Mouse (Mus musculus) erythroblast, adult 5-6 weeks (primary cell): Measurements from ENCODE around the gene Plcb4. TPM values are rescaled to one million over a fixed set of nuclear protein-coding genes. Genes with fewer than 3 reads are reported as not detected.
"Not testable (repeated sequence)": the region's sequence is repeated elsewhere in the genome, so short reads cannot be mapped to it uniquely, and the experiment has no call there.

Source experiments
- ATAC-seq: replicated peaks from 2 replicates; pipeline ENCODE4 v1.8.0; 2016; ENCODE audit warnings: moderate number of reproducible peaks, mild to moderate bottlenecking, moderate TSS enrichment, inconsistent platforms; ENCODE audit not compliant: poor library complexity, low FRiP score, severe bottlenecking
- total RNA-seq, 2 experiments: library from RNA; stranded (forward) in 1 of 2; stranded (reverse) in 1 of 2; fragments of 150-400 nt in 1 of 2; fragments of 200-764, 138-1000 nt in 1 of 2; gene quantifications; 2 replicates each; pipeline versions ENCODE4 v1.2.3 to v1.2.4; 2015 to 2017; ENCODE audit warnings: low replicate concordance in 2 of 2

Gene Plcb4
- total RNA-seq, 2 experiments from 2014 or later = 3.0 to 11.7 TPM

DNA sequence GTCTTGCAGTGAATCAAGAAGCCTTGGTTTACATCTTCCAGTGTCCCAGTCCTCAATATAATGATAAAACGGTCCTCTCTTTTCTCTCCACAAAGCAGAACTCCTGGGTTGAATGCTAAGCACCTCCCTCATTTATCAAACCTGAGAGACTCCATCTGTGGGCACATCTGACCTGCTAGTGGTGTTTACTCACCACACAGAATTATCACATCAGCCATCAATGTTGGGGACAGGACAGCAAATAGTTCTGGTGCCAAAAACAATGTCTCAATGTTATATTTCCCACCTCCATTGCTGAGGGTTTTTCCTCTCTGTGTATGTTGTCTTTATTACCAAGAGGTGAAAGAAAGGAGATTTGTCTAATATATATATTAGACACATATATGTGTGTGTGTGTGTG is 321.6 kb downstream of the Plcb4 start:
- no peak for ATAC-seq

DNA sequence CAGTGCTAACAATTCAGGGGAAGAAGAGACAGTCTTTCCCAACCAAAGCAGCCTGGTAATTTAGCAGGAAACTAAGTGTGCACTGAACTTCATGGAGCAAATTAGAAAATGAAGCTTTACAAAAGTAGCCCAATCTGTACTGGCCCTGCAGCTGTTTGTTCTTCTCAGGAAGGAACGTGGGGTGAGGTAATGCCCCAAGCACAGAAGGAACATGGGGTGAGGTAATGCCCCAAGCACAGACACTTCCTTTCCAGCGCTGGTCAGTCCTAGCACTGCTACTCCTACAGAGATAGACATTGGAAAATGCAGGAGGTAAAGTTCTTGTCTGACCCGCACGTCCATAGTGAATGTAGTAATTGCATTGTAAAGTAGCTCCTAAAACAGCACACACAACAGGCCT is 325.2 kb downstream of the Plcb4 start:
- ATAC-seq = no peak

DNA sequence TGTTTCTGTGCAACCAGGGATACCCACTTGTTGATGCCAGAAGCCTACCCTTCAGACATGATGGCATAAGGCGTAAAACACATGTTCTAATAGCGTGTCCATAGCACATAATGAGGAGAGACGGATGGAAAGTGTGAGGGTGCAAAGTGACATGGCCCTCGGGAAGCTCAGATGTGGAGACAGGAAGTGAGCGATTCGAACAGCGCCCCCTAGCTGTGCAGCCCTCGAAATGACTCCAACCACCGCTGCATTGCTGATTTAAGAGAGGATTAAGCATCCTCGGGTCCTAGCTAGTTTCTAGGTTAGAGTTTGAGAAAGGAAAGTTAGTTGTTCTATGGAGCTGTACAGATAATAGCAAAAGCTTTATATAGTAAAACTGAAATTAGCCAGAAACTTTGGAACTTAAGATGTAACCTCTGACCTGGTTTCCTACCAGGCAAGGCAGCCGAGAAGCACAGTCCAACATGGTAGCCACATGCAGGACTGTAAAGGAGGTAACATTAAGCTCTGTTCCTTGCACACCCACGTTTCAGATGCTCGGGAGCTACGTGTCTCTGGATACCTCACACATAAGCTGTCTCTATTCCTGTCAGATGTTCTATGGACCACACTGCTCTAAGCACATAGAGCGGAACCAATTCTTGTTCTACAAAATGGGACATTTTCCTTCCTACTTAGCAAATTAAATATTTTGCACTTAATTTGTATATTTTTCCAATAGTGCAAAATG is 326.9 kb downstream of the Plcb4 start:
- no peak for ATAC-seq

DNA sequence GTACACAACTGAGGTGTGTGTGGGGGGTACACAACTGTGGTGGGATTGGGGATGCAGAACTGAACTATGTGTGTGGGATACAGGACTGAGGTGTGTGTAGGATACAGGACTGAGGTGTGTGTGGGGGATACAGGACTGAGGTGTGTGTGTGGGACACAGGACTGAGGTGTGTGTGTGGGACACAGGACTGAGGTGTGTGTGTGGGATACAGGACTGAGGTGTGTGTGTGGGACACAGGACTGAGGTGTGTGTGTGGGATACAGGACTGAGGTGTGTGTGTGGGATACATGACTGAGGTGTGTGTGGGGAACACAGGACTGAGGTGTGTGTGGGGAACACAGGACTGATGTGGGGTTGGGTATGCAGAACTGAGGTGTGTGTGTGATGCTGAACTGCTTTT is 329.7 kb downstream of the Plcb4 start:
- peak; percentile 85 for ATAC-seq

DNA sequence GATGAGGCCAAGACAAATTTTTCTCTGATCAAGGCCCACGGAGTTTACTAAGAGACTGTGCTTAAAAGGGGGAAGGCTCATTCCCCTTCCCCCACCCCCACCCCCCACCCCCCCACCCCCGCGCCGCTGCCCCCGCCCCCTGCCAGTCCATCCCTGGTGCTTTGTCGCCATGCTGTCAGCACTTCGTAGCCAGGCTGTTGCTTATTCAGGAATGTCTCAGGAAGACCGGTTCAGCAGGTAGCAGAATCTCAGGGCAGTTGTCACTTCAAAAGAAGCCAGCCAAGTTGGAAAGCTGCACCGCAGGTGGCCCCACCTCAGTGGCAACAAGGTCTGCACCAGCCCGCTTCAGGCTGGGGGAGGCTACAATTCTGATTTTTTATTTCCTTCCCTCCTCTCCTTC is 331.9 kb downstream of the Plcb4 start:
- ATAC-seq = not testable (repeated sequence)

DNA sequence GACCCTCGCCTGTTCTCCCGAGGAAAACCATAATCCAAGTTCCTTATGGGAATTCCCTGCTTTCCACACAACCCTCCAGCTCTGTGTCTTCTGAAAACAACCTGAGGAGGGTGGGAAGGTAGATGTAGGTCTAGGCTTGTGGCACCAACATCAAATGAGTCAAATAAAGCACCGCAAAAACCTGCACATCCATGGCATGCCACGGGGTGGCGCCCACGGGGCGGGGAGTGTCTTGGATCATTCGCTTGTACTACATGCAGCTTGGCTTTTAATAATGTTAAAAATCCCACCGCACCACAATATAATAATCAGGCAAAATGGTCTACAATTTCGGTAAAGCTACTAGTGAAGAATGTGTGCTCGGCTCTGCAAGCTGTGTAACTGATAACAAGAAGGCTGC is 334.5 kb downstream of the Plcb4 start:
- no peak for ATAC-seq

DNA sequence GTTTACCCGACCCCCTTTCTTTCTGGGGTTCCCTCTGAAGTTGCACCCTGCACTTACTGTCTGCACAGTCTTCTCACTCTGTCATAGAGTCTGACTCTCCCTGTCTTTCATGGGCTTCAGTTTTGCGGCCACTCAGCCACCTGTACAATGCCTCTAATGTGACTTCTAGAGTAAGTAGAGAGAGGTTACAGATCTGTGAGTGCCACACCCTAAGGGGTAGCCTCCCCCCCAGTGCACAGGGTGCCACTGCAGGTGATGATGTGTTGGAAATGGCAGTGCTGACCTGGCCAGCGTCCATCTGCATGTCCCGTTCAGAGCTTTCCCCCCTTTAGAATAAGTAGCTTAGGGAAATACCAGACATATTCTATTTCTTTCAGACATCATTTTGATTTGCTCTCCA is 336.4 kb downstream of the Plcb4 start:
- no peak for ATAC-seq

DNA sequence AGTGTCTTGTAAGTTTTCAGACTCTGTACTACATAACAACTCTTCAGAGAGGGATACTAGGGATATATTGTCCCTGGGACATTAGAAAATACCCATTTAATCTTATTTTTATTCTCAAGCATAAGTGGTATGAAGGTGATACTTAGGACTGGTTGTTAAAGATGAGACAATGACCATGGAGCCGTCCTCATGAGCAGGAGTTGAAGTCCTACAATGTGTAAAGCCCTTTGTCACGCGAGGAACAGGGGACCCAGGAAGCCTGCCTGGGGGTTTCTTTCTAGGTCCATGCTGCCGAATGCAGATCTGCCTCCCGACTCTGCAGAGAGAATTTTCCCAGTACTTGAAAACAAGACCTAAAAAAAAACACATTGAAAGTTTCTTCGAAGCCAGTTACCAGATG is 338.1 kb downstream of the Plcb4 start:
- no peak for ATAC-seq

DNA sequence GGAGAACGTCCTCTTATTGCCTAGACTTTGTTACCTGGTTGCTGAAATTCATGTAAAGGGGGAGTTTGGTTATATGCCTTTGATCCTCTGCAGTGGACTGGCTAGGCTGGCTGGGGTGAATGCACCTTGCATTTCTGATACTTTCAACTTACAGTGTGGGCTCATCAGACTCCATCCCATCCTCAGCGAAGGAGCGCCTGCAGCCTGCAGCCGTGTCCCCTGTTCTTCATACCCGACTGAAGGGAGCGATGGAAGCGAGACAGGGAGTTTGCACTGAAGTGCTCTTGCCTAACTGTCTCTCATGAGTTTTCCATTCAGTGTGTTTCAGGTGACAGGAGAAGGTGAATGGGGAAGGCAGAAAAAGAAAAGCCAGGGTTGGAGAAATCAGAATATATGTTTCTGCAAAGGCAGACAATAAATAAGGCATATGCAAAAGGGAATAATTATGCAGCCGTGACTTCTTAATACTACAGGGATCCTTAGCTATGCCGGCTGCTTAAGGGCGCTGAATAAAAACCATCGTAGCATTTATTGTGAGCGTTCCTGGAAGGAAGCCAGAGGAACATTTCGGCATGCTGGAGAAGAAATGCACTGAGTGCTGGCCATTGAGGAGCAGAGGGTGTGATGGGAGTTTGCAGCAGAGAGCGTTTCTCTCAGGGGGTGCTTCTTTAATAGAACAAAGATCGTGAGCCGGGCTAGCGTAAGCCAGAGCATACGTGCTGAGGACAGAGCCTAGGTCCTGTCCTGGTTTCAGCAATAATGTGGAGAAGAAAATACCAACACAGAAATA is 338.7 kb downstream of the Plcb4 start:
- ATAC-seq = no peak

DNA sequence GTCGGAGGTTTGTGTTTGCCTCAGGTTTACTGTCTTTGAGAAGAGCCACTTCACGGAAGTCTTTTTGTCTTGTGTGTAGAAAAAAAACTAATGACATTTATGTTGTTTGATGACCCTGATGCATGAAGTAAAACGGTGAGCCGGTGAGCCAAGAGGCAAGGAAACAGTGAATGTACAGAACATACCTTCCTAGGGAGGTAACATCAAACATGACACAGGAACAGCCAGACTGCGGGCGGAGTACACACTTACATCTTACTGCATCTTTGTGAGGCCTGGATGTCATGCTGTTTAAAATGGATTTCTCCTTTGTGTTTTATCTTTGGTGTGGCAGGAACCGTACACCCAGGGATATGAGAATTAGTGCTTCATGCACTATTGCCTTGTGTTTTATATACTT is 340.1 kb downstream of the Plcb4 start:
- ATAC-seq = no peak

DNA sequence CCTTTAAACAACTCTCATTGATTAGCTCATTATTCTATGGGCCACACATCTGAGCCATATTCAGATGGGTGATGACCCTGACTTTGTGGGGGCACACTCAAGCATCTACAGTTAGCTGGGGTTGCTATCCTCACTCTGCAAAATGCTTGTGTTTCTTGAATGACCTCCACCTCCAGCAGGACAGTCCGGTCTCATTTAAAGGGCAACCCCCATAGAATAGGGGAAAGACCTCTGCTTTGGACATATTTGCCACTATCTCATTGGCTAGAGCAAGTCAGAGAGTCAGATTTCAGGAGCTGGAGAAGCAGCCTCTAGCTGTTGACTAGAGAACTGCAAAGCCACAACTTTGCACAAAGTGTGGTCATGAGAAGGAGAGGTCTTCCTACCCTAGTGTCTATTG is 340.6 kb downstream of the Plcb4 start:
- ATAC-seq = no peak

DNA sequence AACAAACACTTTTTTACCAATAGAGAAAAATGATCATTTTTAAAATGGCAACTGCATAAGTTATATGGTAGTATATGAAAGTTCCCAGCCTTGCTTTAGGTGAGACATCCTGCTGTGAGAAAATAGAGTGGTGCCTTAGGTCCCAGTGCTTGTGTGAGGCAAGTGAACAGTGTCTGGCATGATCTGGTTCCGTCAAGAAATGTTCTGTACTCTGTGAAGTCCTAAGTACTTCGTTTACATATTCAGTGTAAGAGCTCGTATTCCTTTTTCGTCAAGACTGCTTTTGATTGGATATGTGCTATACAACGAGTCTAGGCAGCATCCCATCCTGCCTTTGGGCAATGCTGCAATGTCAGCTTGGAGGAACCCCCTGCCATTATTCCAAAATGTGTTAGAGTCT is 342.1 kb downstream of the Plcb4 start:
- no peak for ATAC-seq

DNA sequence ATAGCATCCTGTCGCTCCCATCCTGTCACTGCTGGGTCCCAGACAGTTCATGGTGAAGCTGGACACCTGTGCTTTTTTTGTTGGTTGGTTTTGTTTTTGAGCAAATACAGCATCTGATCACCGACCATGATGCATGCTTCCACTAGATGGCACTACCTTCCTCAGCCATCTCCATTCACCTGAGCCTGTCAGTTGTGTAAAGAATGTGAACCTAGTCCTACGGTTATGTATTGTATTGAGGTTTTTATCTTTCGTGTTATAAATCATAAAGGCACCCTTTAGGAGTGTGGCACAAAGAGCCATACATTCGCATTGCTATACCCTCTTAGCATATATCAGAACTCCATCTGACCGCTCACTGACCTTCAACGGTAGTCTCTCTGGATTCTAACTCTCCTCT is 343.3 kb downstream of the Plcb4 start:
- ATAC-seq = no peak

DNA sequence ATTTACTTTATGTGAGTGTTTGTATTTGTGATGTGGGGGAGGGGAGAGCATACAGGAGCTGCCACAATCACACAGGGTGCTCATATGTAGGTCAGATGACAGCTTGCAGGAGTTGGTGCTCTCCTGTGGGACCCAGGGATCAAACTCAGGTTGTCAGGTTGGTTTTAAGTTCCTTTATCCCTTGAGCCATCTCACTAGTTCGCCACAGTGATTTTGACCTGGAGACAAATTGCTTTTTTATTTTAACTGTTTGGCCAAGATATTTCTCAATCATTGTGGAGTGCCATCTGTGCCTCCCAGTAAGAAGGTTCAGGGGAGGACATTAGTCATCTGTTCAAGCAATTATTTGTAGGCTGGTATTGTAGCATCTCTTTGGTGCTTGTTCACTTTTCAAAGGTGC is 345.0 kb downstream of the Plcb4 start:
- no peak for ATAC-seq

DNA sequence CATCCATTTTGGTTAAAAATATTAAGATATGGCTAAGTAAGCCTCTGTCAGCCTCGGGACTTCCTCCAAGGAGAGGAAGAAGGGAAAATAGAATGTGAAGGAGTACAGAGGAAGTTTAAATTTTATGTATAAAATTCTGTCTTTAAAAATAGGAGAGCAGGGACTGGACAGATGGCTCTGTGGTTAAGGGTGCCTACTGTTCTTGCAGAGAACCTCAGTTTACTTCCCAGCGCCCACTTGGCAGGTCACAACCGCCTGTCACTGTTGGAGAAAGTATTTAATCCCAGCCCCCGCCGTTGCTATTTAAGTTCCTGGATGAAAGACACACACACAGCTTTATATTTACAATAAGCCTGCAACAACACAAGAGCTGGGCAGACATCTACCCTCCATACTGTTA is 347.5 kb downstream of the Plcb4 start:
- no peak for ATAC-seq

DNA sequence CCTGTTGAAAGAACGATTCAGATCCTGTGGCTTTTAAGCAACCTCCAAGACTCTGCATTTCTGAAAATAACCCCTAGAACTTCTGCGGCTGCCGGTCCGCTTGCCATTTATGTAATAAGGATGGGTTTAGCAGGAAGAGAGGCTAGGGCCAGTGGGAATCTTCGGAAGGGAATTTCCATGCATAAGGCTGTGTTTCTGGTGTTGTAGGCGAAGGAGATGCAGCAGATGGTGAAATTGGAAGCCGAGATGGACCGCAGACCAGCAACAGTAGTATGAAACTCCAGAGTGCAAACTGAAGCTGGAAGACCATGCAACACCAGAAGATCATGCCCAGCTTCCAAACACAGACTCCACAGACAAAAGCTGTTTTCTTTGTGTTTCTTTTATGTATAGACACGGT is 353.9 kb downstream of the Plcb4 start:
- ATAC-seq = no peak

DNA sequence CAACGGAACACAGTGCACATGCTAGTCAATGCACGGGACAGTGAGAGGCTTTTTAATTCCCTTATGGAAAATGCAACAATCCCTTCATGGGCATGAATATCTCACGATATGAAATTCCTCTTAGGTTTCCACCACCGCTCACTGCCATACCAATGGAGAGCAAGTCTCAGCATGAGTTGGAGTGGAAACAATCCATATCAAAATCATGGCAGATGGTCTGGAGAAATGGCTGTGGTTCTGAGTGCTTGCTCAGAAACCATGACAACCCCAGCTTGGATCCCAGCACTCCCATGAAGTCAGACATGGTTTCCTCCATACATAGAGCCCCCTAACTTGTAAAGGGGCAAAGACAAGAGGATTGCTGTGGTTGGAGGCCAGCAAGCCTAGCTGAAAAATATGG is 389.7 kb downstream of the Plcb4 start:
- ATAC-seq = no peak

DNA sequence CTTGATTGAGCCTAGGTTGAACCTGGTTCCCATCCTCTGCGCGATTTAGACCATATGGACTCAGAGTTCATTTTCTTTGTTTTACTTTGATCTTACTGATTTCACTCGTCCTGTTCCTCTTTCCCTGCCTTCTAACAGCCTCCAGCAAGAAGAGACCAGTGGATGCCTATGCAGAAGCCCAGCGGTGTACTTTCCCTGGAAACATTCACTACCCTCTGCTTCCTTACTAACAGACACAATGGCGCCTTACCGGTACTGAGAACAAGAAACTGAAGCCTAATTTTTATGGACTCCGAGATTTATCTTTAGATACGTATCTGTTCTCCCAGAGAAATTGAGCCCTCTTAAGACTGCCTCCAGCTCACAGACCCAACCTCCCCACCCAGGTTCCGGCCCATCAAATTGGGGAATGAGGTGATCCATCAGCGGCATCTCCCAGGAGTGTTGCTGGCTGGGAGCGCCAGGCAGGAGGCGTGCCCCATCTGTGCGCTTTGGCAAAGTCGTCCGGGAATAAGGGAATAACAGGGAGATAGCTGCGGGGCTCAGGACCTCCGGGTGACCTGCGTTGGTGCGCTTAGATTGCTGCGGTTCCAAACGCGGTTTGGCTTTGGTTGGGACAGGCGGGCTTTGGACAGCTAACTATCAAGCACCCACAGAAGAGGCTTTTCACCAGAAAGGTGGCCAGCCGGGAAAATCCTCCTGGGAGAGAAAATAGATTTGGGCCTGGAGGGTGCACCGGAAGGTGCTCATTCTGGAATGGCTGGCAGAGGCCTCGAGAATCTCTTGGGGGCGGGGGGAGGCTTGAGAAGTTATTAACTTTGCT is 392.2 kb downstream of the Plcb4 start:
- ATAC-seq = no peak

DNA sequence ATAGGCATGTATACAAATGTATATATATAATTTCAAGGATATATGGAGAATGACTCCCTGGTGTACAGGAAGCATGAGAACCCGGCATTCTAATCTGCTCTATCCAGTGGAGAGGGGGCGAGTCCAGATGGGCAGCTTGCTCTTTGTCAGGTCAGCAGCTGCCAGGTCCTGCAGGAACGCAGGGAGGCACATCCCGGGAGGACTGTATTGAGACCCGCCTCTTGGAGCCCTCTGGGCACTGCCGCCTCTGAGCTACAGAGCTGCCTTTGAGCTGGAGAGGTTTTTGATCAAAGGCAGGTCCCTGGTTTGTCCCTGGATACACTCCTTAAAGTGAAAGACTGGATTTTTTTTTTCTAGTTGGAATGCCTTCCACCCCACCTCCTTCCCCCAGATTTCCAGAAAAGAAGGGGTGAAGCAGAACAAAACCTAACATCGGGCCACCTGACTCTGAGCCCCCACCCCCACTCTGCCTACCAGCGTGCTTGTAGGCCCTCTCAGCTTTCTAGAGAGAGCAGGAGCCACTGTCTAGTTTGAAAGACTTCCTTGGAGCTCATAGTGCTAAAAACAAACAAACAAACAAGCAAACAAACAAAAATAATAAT is 393.0 kb downstream of the Plcb4 start, which contains the start of gene Lamp5:
TSS of gene Lamp5 (plus strand) at position 552 of the 602 bp plus-strand sequence.
- no peak for ATAC-seq

DNA sequence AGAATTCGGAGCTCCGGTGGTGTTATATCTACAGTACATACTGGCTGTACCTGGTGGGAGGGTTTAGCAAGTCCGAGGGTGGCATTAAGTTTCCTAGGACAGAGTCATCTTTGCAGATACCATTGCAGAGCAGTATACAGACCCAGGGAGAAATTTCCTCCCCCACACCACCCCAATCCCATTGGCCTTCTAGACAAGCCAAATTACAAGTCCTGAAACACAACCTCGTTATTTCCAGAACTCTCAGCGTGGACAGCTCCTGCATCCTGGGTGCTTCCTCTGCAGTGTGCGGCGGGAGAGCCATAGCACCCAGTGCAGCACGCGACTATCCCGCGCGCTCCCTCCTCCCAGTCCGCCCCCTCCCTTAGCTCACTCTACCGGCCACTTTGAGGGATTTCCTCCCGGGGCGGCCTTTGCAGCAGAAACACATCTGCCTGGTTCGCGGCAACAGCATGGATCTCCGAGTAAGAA is 399.1 kb downstream of the Plcb4 start:
- ATAC-seq = no peak
